In genomic region chr9:58250322-58250721, GRCm38 (mm10) we compare ENCODE assay signal across 10 mouse cellular contexts. TPM values are rescaled to one million over a fixed set of nuclear protein-coding genes. Genes with fewer than 3 reads are reported as not detected.
DNase-seq lines count a peak whose midpoint lies in the region; ATAC-seq lines count a peak whose summit lies in the region.
"Had no signal": no experiment of that assay in that cellular context is flagged by ENCODE, and none has a peak within 500 bp of the region (broad histone marks: within the 10 kb centered on the region; RNA-seq: fewer than 3 reads in every experiment).

No protein-coding gene starts in this region.

- 75% methylated on average over 8 of the region's 8 CpGs for WGBS in kidney, embryonic 14.5 days
- 75% methylated on average over 8 of the region's 8 CpGs for WGBS in embryonic facial prominence, embryonic 10.5 days
- WGBS in hindbrain, embryonic 15.5 days: 78% methylated on average over 8 of the region's 8 CpGs
- WGBS in midbrain, embryonic 14.5 days: 78% methylated on average over 8 of the region's 8 CpGs

- H3K4me3 ChIP-seq in kidney, embryonic 14.5 days (ENCODE audit: low read length): no peak overlapping the region
- H3K4me3 ChIP-seq in embryonic facial prominence, embryonic 10.5 days: peak overlapping the region; percentile 62
- H3K4me3 ChIP-seq in hindbrain, embryonic 15.5 days: no peak overlapping the region
- H3K4me3 ChIP-seq in midbrain, embryonic 14.5 days (replicated peaks; ENCODE audit: low read depth, low read length): no peak overlapping the region

- no peaks in the 10 kb centered on the region; the same call in 1 of the 2 replicates for H3K36me3 ChIP-seq in kidney, embryonic 14.5 days (ENCODE audit: control insufficient read depth, insufficient read depth, low read length)
- H3K36me3 ChIP-seq in embryonic facial prominence, embryonic 10.5 days (replicated peaks): peaks cover 4% of the 10 kb centered on the region; the same call in 1 of the 2 replicates
- H3K36me3 ChIP-seq in hindbrain, embryonic 15.5 days: no peaks in the 10 kb centered on the region
- no peaks in the 10 kb centered on the region for H3K36me3 ChIP-seq in midbrain, embryonic 14.5 days (ENCODE audit: control insufficient read depth, insufficient read depth, low read length)

- no peaks in the 10 kb centered on the region for H3K9me3 ChIP-seq in kidney, embryonic 14.5 days (ENCODE audit: control insufficient read depth, low read length)
- no peaks in the 10 kb centered on the region for H3K9me3 ChIP-seq in embryonic facial prominence, embryonic 10.5 days
- H3K9me3 ChIP-seq in hindbrain, embryonic 15.5 days: no peaks in the 10 kb centered on the region
- H3K9me3 ChIP-seq in midbrain, embryonic 14.5 days (ENCODE audit: control insufficient read depth, low read length): no peaks in the 10 kb centered on the region

- peak overlapping the region; percentile 76; the same call in 1 of the 2 replicates for H3K9ac ChIP-seq in kidney, embryonic 14.5 days (ENCODE audit: low read depth, low read length)
- no peak overlapping the region for H3K9ac ChIP-seq in hindbrain, embryonic 15.5 days
- no peak overlapping the region for H3K9ac ChIP-seq in midbrain, embryonic 14.5 days (replicated peaks; ENCODE audit: low read length)

- peak overlapping the region; percentile 77 for H3K4me2 ChIP-seq in kidney, embryonic 14.5 days (replicated peaks; ENCODE audit: low read depth, low read length)
- peak overlapping the region; percentile 63 for H3K4me2 ChIP-seq in hindbrain, embryonic 15.5 days
- peak overlapping the region; percentile 52; the same call in 1 of the 2 replicates for H3K4me2 ChIP-seq in midbrain, embryonic 14.5 days (ENCODE audit: low read length)

- H3K4me1 ChIP-seq in kidney, embryonic 14.5 days (ENCODE audit: control insufficient read depth, insufficient read depth, low read length): peaks cover 29% of the 10 kb centered on the region
- H3K4me1 ChIP-seq in embryonic facial prominence, embryonic 10.5 days: peaks cover 60% of the 10 kb centered on the region
- H3K4me1 ChIP-seq in hindbrain, embryonic 15.5 days (replicated peaks): peaks cover 35% of the 10 kb centered on the region
- H3K4me1 ChIP-seq in midbrain, embryonic 14.5 days (ENCODE audit: control insufficient read depth, insufficient read depth, low read length): peaks cover 6% of the 10 kb centered on the region; the same call in 1 of the 2 replicates

- no peaks in the 10 kb centered on the region for H3K27me3 ChIP-seq in kidney, embryonic 14.5 days (ENCODE audit: control insufficient read depth, insufficient read depth, low read length)
- H3K27me3 ChIP-seq in embryonic facial prominence, embryonic 10.5 days (replicated peaks; ENCODE audit: low read depth, poor library complexity, severe bottlenecking): no peaks in the 10 kb centered on the region
- H3K27me3 ChIP-seq in hindbrain, embryonic 15.5 days: no peaks in the 10 kb centered on the region
- H3K27me3 ChIP-seq in midbrain, embryonic 14.5 days (ENCODE audit: control insufficient read depth, insufficient read depth, low read length): no peaks in the 10 kb centered on the region
- H3K27me3 ChIP-seq: Patski had no signal

- no peak for DNase-seq in kidney, postnatal 25 days
- no peak for DNase-seq in embryonic facial prominence, embryonic 10.5 days (ENCODE audit: low spot score)
- no peak for DNase-seq in midbrain, embryonic 14.5 days
- no peak for DNase-seq in adrenal gland, adult (ENCODE audit: inconsistent age in 2 of 2, low spot score in 1 of 2)
- DNase-seq in layer of hippocampus, postnatal 14 days (ENCODE audit: low spot score in 2 of 2): no peak
- DNase-seq in layer of hippocampus, adult 18-20 months (ENCODE audit: low spot score in 2 of 2): no peak

- peak overlapping the region; percentile 94; the same call in 1 of the 2 replicates for H3K27ac ChIP-seq in kidney, embryonic 14.5 days (ENCODE audit: low read depth, low read length)
- H3K27ac ChIP-seq in embryonic facial prominence, embryonic 10.5 days (replicated peaks): peak overlapping the region; percentile 88
- H3K27ac ChIP-seq in hindbrain, embryonic 15.5 days (replicated peaks): no peak overlapping the region; the same call in 1 of the 2 replicates
- no peak overlapping the region for H3K27ac ChIP-seq in midbrain, embryonic 14.5 days (replicated peaks; ENCODE audit: low read depth, low read length)

- no peak for ATAC-seq in kidney, embryonic 14.5 days (ENCODE audit: low FRiP score, low TSS enrichment)
- ATAC-seq in hindbrain, embryonic 15.5 days (ENCODE audit: low FRiP score, low read depth): no peak
- ATAC-seq in midbrain, embryonic 14.5 days (ENCODE audit: low FRiP score, low TSS enrichment): no peak
- ATAC-seq: Patski had no signal

RNA-seq across cellular contexts. Expression of gene Pml, which starts 0.7 kb away (rescaled TPM):
- polyA plus RNA-seq in kidney, embryonic 14.5 days (2014; fragmentation: Nextera tagmentation; extraction: Ambion mirVana): 13.5 and 25.0 TPM in 2 replicates
- 17.2 and 17.6 TPM in 2 replicates for polyA plus RNA-seq in embryonic facial prominence, embryonic 10.5 days (2016; fragmentation: Nextera tagmentation; extraction: Ambion mirVana)
- polyA plus RNA-seq in hindbrain, embryonic 15.5 days (2015; fragmentation: Nextera tagmentation; extraction: Ambion mirVana): 4.3 and 5.2 TPM in 2 replicates
- polyA plus RNA-seq in midbrain, embryonic 14.5 days (2014; fragmentation: Nextera tagmentation; extraction: Ambion mirVana): 3.8 and 3.9 TPM in 2 replicates
- total RNA-seq in layer of hippocampus, postnatal 14 days (2021): 1 to 10 TPM; 8.5 to 9.8 TPM
- 10 to 100 TPM; 13.2 to 15.8 TPM for total RNA-seq in layer of hippocampus, adult 18-20 months (2021)

RNA-seq across cellular contexts. Expression of gene Stoml1, which starts 2.6 kb away (rescaled TPM):
- 22.3 and 29.8 TPM in 2 replicates for polyA plus RNA-seq in kidney, embryonic 14.5 days (2014; fragmentation: Nextera tagmentation; extraction: Ambion mirVana)
- polyA plus RNA-seq in embryonic facial prominence, embryonic 10.5 days (2016; fragmentation: Nextera tagmentation; extraction: Ambion mirVana): 28.4 and 30.2 TPM in 2 replicates
- 123 and 126 TPM in 2 replicates for polyA plus RNA-seq in hindbrain, embryonic 15.5 days (2015; fragmentation: Nextera tagmentation; extraction: Ambion mirVana)
- 96.4 and 115 TPM in 2 replicates for polyA plus RNA-seq in midbrain, embryonic 14.5 days (2014; fragmentation: Nextera tagmentation; extraction: Ambion mirVana)
- 10 to 100 TPM; 78.5 to 79.8 TPM for total RNA-seq in layer of hippocampus, postnatal 14 days (2021)
- total RNA-seq in layer of hippocampus, adult 18-20 months (2021): 10 to 100 TPM; 77.5 to 80.3 TPM

RNA-seq across cellular contexts. Expression of gene Islr2, which starts 46.2 kb away (rescaled TPM):
- 0.12 and 0.23 TPM in 2 replicates for polyA plus RNA-seq in kidney, embryonic 14.5 days (2014; fragmentation: Nextera tagmentation; extraction: Ambion mirVana)
- 1.5 and 2.2 TPM in 2 replicates for polyA plus RNA-seq in embryonic facial prominence, embryonic 10.5 days (2016; fragmentation: Nextera tagmentation; extraction: Ambion mirVana)
- polyA plus RNA-seq in hindbrain, embryonic 15.5 days (2015; fragmentation: Nextera tagmentation; extraction: Ambion mirVana): 20.1 and 27.6 TPM in 2 replicates
- polyA plus RNA-seq in midbrain, embryonic 14.5 days (2014; fragmentation: Nextera tagmentation; extraction: Ambion mirVana): 51.6 and 96.9 TPM in 2 replicates
- 100 to 1,000 TPM; 193 to 208 TPM for total RNA-seq in layer of hippocampus, postnatal 14 days (2021)
- 100 to 1,000 TPM; 113 to 122 TPM for total RNA-seq in layer of hippocampus, adult 18-20 months (2021)
- total RNA-seq: liver, adult 2 months had no signal
- polyA plus RNA-seq: liver, adult 2 months had no signal

RNA-seq across cellular contexts. Expression of gene Islr, which starts 46.2 kb away (rescaled TPM):
- 47.4 and 48.6 TPM in 2 replicates for polyA plus RNA-seq in kidney, embryonic 14.5 days (2014; fragmentation: Nextera tagmentation; extraction: Ambion mirVana)
- 13.8 and 18.2 TPM in 2 replicates for polyA plus RNA-seq in embryonic facial prominence, embryonic 10.5 days (2016; fragmentation: Nextera tagmentation; extraction: Ambion mirVana)
- polyA plus RNA-seq in hindbrain, embryonic 15.5 days (2015; fragmentation: Nextera tagmentation; extraction: Ambion mirVana): 37.1 and 44.2 TPM in 2 replicates
- 2.4 and 16.6 TPM in 2 replicates for polyA plus RNA-seq in midbrain, embryonic 14.5 days (2014; fragmentation: Nextera tagmentation; extraction: Ambion mirVana)
- 10 to 100 TPM; 10.8 to 15.5 TPM for total RNA-seq in layer of hippocampus, postnatal 14 days (2021)
- total RNA-seq in layer of hippocampus, adult 18-20 months (2021): 10 to 100 TPM; 10.1 to 15.5 TPM

Comparison
In these comparisons a context has a peak if more than half of its experiments do, and no peak if none do; other contexts are left out.
1. H3K27ac ChIP-seq: peak in kidney, embryonic 14.5 days (single experiment) and embryonic facial prominence, embryonic 10.5 days (single experiment); none in hindbrain, embryonic 15.5 days (single experiment) and midbrain, embryonic 14.5 days (single experiment).
2. Peak in every context shown above with its lines, with median percentiles within 50 percentile points of each other: H3K4me2 ChIP-seq.